Mouse (Mus musculus): Measurements from ENCODE around the gene Gm17657.
"Not testable (repeated sequence)": the region's sequence is repeated elsewhere in the genome, so short reads cannot be mapped to it uniquely, and the experiment has no call there.

The Gm17657 gene

DNA sequence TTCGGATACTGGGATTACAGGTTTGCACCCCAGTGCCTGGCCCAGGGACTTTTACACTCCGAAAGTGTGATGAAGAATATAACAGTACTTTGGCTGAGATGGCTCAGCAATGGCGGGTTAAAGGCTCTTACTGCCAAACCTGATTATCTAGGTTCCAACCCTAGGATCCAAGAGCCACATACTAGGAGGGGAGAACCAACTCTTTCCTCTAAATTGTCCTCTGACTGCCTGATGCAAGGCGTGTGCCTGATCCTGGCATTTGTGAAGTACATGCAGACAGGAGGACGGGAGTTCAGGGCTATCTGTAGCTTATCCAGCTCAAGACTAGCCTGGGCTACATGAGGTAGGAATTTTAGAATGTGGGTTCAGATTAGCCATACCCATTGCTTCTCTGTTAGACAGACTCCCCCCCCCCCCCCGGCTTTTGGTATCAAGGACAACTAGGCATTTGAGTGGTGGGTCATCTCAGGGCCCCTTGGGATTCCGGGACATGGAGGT, 49.1 kb downstream of the Gm17657 start:
- DNase-seq, result no peak

DNA sequence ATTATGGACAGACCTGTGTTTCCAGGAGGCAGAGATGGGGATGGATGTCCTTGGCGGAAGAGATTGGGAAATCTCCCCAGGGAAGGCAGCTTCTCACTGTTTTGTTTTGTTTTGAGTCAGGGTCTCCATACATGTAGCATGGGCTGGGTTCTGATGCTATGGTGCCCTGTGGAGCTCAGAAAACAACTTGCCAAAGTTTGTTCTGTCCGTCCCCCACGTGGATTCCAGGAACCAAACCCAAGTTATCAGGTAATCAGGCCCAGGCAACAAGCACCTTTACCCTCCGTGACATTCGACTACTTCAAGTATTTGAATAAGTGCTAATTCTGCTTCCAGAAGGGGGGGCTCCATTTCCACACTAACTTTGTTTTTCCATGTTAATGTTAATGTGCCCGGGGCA, 49.9 kb downstream of the Gm17657 start:
- DNase-seq, result no peak

DNA sequence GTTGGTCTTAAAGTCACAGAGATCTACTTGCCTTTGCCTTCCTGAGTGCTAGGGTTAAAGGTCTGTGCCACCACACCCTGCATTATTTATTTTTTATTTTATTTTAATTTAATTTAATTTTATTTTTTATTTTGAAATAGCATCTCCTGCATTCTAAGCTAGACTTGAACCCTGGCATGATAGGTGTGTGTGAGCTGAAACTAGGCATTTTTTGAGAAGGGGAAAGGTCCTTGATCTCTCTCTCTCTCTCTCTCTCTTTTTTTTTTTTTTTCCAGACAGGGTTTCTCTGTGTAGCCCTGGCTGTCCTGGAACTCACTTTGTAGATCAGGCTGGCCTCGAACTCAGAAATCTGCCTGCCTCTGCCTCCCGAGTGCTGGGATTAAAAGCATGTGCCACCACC, 50.5 kb downstream of the Gm17657 start:
- DNase-seq, result not testable (repeated sequence)

DNA sequence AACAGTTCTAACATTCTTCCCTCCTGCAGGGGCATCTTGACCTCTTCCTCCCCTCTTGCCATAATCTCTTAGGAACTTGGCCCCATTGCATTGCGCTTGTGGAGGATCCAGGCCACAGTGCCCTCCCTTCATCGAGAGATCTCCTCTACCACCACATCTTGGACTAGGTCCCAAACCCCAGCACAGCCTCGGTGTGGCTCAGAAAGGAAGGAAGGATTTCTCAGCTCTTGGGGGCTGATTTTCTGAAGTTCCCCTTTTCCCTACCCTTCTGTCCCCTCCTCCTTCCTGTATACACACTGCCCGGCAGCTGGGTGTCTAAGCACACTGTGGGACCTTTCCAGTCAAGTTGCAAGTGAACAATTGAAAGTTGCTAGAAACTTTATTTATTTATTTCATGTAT, 51.4 kb downstream of the Gm17657 start:
- peak; percentile 16 for DNase-seq

DNA sequence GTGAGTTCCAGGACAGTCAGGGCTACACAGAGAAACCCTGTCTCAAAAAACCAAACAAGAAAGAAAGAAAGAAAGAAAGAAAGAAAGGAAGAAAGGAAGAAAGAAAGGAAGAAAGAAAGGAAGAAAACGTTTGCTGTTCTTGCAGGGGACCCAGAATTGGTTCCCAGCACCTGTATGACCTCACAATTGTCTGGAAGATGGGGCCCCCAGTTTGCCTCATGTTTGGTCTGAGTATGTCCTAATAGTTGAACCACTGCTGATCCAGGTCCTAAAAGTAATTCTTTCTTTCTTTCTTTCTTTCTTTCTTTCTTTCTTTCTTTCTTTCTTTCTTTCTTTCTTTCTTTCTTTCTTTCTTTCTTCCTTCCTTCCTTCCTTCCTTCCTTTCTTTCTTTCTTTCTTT, 52.0 kb downstream of the Gm17657 start:
- DNase-seq, result not testable (repeated sequence)

DNA sequence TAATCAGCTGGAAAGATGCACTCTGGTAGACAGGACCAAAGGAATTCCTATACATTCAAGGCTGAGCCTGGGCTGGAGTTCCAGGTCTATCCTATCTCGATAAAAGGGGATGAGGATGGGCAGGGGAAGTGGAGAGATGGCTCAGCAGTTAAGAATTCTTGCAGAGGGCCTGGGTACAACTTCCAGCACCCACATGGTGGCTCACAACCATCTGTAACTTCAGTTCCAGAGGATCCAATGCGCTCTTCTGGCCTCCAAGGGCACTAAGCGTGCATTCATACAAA, 52.4 kb downstream of the Gm17657 start:
- no peak for DNase-seq

DNA sequence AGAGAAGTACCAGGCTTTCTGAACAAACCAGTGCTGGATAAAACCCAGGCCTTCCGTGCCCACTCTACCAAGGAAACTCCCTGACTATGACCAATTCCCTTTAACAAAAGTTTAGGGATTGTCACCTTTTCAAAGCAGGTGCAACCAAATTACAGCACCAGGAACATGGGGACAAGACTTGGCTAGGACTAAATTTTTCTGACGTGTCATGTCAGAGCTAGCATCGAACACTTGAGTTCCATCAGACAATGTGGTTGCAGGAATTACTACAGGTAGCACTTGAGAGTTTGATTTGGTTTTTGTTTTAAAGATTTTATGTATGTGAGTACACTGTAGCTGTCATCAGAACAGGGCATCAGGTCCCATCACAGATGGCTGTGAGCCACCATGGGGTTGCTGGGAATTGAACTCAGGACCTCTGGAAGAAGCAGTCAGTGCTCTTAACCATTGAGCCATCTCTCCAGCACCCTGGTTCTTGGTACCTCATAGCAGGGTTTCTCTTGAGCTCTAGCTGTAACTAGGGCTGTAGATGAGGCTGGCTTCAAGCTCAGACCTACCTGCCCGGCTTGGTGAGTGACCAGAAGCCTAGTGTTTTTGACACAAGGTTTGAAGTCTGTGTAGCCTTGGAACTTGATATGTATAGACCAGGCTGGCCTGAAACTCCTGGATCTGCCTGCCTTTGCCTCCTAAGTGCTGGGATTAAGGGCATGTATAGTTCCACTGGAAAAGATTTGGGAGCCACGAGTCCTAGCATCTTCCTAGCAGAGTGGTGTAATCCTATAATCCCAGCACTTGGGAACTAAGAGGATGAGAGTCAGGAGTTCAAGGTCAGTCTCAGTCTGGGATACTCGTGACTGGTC, 53.0 kb downstream of the Gm17657 start:
- peak in 1 of 2 experiments; percentile 25 for DNase-seq

DNA sequence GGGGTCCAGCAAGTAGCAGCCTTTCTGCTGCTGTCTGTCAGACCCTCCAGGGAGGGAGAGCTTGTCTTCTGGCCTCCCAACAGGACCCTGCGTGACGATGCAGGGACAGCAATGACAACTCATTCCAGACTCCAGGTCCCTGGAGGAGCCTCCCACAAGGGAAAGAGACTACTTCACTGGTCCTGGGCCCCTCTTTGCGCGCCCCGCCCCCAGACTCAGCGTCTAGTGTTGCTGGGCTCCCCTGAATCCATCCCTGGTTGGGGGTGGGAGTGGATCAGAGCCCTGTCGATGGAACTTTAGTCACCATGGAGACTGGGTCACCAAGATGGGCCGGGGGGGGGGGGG, 54.7 kb downstream of the Gm17657 start:
- DNase-seq, result peak; percentile 16 to 17

DNA sequence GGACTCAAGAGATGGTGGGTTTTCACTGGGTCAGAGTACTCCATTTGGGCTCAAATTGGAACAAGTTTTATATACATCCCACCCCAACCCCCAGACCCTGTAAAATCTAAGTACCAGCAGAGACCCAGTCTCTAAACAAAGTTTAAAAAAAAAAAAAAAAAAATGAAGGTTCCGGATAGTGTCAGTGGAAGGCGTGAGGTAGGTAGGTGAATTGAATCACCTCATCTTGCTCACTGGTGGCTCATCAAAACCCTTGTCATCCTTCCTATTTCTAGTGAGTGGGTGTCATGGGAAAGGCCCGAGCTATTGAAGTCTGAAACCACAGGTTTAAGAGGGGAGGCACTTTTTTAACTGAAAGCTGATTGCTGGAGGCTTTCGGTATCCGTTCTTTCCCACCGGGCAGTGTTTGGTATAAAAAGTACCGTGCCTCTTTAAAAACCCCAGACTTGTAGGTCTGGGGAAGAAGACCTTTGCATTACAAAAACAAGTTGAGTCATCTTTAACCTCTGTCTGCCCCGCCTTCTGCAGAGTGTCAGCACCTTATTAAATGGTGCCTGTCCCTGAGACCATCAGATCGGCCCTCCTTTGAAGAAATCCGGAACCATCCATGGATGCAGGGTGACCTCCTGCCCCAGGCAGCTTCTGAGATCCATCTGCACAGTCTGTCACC, 55.2 kb downstream of the Gm17657 start:
- DNase-seq, result no peak

DNA sequence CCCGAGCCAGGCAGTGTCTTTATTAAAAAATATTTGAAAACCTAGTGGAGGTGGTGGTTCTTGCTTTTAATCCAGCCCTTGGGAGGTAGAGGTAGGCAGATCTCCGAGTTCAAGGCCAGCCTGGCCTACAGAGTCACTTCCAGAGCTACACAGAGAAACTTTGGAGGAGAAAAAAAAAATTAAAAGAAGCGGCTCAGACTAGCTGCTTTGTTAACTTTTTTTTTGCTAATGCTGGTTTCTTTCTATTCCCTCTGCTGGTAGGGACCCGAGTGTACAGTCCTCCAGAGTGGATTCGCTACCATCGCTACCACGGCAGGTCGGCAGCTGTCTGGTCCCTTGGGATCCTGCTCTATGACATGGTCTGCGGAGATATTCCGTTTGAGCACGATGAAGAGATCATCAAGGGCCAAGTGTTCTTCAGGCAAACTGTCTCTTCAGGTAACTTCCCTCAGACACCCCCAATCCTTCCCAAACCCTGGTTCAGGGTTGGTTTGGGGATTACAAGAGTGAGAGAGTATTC, 55.9 kb downstream of the Gm17657 start:
- DNase-seq, result no peak

DNA sequence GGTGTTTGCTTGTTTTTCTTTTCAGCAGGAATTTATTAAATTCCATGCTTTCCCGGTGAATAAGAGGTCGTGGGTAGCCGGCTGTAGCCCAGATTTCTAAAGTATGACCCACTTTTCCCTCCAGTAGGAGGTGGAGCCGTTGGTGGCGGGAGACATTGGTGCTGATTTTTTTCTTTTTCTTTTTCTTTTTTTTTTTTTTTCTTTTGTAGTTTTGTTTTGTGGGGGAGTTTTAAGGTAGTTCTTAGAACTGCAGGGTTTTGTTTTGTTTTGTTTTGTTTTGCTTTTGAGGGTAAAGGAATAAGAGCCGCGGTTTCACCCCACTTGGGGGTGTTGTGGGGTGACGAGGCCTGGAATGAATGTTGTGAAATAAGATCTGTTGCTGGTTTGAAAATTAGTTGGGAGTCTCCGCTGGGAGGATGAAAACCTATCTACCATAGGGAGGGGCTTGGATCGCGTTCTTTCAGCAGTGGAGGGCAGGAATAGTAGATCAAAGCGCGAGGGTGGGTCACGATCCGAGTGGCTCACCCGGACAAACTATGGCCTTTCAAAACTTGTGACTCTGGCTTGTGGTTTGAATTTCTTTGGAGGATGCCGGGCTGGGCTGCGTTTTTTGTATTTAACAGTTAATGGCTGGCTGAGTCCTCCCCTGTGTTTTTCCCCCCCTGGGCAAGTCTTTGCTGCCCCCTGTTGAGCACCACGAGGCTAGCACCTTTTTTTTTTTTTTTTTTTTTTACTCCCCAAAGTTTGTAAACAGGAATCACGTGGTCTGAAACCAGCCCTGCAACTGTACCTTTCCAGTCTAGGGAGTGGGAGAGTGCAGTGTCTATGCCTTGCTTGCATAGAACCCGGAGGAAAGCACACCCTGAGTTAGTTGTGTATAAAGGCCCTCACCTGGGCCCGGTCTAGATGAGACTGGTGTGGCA, 56.9 kb downstream of the Gm17657 start:
- peak; percentile 75 to 78 for DNase-seq

DNA sequence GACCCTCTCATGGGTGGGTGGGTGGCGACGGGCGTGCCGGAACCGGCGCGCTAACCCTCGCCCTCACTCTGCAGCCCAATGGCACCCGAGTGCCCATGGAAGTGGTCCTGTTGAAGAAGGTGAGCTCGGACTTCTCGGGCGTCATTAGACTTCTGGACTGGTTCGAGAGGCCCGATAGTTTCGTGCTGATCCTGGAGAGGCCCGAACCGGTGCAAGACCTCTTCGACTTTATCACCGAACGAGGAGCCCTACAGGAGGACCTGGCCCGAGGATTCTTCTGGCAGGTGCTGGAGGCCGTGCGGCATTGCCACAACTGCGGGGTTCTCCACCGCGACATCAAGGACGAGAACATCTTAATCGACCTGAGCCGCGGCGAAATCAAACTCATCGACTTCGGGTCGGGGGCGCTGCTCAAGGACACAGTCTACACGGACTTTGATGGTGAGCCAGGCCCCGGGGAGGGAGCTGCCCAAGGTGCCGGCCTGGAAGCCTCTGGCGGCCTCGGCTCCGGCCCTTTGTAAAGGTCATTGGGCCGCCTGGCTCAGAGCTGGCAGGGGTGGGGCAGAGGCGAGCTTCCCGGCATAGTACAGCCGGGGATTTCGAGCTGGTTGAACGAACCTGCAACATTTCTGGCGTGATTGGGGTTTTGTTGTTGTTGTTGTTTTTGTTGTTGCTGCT, 57.7 kb downstream of the Gm17657 start:
- DNase-seq, result peak; percentile 68 to 69

DNA sequence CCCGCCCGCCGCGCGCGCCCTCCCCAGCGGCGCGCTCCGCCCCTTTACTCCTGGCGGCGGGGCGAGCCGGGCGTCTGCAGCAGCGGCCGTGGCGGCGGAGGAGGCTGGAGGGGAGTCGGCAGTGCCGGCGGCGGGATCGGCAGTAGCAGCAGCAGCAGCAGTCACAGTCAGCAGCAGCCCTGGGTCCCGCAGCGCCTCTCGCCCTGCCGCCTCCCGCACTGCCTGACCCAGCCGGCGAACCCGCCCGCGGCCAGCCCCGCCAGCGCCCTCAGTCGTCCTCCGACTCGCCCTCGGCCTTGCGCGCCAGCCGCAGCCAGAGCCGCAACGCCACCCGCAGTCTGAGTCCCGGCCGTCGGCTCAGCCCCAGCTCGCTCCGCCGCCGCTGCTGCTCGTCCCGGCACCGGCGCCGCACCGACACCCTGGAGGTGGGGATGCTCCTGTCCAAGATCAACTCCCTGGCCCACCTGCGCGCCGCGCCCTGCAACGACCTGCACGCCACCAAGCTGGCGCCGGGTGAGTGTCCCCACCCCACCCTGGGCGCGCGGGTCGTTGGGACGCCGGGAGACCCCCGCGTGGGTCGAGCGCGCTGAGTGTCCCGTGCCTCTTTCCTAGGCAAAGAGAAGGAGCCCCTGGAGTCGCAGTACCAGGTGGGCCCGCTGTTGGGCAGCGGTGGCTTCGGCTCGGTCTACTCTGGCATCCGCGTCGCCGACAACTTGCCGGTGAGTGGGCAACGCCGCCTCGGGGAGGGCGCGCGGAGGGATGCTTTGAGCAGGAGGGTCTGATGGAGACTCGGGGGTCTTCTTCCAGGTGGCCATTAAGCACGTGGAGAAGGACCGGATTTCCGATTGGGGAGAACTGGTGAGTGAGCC, 58.5 kb downstream of the Gm17657 start, which contains the start of gene Pim1:
TSS of gene Pim1 (plus strand) at position 41 of the 869 bp plus-strand sequence.
- peak; percentile 67 to 72 for DNase-seq

DNA sequence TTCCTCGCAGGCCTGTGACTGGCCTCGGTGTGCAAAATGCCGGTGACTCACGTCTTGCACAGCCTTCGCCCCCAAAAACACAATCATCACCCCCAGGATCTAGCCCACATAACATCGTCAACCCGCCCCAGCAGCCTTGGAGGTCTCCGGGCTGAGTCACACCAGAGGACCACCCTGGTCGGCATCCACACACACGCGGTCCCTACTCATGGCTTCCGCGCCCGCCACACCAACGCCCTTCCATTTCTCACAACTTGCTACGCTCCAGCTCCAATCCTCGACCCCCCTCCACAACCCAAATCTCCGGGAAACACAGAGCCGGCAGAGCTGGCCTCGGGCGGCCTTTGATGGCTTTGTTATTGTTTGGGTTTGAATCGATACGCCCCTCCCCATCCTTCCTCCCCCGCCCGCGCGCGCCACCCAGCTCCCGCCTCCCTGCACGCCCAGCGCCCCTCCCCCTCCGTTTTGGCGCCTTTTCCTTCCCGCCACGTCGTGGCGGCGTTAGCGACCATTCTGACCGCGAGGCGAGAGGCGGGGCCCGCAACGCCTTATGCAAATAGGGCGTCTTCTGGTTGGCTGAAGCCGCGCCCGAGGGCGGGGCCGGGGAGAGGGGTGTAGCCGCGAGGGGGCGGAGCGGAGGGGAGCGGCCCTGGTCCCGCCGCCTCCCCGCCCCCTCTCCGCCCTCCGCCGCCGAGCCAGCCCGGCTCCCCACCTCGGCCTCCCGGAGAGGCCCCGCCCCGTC, 59.3 kb downstream of the Gm17657 start:
- peak; percentile 99 to 100 for DNase-seq

DNA sequence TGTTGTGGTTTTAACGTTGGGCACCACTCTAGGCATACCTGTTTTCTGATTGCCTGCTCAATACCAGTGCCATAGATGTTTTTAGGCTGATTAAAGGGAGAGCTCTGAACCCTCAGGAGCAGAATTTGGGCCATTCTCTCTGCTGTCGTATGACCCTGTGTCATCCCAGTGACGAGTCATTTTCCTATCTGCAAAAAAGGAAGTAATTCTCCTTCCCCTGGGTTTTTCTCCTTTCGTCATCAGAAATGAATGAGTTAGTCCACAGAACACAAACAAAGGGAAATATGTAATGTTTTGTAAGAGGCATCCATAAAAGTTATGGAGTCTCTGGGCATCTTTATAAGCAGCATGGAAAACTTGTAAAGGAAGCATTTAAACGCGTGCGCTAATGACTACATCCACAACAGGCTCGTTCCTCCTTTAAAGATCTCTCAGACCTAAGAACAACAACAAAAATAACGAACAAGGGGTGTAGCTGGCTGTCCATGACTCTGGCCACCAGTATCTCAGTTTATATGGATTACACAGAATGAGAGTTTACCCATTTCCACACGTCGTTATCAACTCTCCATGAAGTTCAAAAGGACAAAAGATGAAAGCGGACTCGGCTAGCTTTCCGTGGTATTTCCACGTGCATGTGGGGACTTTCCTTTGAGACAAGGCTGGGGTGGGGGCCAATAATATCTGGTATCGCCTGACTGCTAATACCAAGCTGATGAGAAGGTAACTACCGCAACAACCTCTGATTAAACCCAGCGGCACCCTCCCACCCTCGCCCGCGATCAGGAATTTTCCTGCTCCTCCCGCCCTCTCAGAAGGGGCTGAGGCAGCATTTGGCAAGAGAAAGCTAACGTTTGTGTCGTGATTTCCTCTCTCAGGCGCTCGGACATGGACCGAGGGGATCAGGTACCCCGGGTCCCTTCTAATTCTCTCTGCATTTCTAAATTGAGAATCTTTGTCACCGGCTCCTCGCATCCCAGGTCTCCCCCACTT, 60.2 kb downstream of the Gm17657 start:
- peak; percentile 74 to 76 for DNase-seq

DNA sequence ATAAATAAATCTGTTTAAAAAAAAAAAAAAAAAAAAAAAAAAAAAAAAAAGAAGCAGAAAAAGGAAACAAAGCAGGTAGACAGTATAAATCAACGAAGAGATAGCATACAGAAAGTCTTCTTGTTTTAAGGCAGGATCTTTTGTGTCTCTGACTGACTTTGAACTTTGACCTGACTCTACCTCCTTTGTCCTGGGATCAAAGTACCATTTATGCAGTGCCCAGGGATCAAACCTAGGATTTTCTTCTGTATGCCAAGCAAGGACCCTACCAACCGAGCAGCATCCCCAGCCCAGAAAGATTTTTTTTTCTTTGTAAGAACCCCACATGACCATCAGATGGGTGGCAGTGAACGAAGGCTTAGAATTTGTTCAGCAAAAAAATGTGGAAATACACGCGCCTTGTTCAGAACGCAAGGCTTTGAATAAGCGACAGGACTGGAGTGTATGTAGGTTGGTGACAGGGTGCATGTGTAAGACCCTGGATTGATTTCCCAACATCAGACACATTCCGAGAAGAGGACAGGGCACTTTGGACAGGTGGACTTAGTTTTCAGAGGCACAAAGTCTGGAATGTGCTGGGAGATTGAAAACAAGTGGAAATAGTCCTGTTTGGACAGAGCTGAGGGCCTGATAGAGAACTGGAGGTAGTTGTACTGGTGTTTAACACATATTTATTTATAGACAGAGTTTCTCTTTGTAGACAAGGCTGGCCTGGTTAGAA, 61.0 kb downstream of the Gm17657 start:
- DNase-seq, result no peak

DNA sequence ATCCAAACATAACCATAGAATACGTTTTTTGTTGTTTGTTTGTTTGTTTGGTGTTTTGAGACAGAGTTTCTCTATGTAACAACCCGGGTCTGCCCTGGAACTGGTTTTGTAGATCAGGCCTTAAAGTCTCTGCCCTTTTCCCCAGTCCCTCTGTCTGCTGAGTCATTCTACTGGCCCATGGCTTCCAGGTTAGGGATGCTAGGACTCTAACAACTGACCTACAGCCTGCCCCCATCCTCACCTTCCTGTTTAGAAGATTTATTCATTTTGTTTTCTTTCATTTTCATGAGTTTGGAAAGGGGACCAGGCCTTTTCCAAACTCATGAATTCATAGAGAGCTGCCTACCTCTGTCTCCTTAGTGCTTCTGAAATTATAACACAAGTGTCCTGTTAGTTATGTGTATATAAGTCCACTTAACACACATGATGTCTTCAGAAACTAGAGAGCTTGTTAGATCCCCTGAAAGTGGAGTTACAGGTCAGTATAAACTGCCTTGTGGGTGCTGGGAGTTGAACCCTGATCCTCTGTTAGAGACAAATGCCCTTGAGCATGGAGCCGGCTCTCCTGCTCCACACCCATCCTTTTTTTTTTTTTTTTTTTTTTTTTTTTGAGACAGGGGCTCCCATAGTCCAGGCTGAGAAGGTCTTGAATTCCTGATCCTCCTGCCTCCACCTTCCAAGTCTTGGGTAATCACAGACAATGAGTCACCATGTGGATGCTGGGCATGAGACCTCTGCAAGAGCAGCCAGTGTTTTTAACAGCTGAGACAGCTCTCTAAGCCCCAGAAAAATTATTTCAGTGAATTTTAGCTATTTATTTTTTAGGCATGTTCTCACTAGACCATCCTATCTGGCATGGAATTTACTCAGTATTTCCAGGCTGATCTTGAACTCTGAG, 63.9 kb downstream of the Gm17657 start:
- no peak for DNase-seq

Measured in cerebellum, postnatal 10 days (tissue).